Comparison of ENCODE assay signal across 7 mouse cellular contexts in the genomic region with DNA sequence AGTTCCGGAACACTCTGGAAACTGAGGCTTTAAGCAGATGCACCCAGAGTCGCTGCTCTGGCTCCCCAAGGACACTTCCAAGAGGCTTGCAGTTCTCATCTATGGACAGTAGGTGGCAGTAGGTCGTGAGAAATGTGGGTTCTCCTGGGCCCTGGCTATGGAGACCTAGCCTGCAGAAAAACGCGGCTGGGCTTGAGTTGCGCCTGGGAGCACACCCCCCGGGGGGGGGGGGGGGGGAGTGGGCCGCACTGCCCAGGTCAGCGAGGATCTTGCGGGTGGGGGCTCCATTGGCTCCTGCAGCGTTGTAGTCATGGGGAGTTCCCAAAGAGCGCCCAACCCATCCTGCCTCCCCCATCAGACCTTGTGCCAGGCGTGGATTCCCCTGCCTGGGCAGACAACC.
DNase-seq lines count a peak whose midpoint lies in the region; ATAC-seq and TF ChIP-seq lines count a peak whose summit lies in the region.

No protein-coding gene starts in this region.

- H3K36me3 ChIP-seq in embryonic facial prominence, embryonic 10.5 days (replicated peaks), result no peaks in the 10 kb centered on the region
- no peaks in the 10 kb centered on the region for H3K36me3 ChIP-seq in midbrain, embryonic 12.5 days
- no peaks in the 10 kb centered on the region for H3K36me3 ChIP-seq in small intestine, adult 2 months (ENCODE audit: control insufficient read depth, insufficient read depth, low read length)

- WGBS in embryonic facial prominence, embryonic 10.5 days, result under 1% methylated on average over 13 of the region's 13 CpGs
- WGBS in midbrain, embryonic 12.5 days, result under 1% methylated on average over 13 of the region's 13 CpGs
- WGBS in small intestine, adult 2 months, result 2% methylated on average over 13 of the region's 13 CpGs

- peak; percentile 89 for ATAC-seq in midbrain, embryonic 12.5 days (ENCODE audit: low FRiP score, low read depth)

- peak overlapping the region; percentile 53 for H3K4me3 ChIP-seq in embryonic facial prominence, embryonic 10.5 days
- H3K4me3 ChIP-seq in midbrain, embryonic 12.5 days, result peak overlapping the region; percentile 30
- H3K4me3 ChIP-seq in small intestine, adult 2 months (ENCODE audit: low read depth, low read length), result 0 out of 2 replicates have a peak overlapping the region, but pooled peaks have one; percentile 3

- H3K4me1 ChIP-seq in embryonic facial prominence, embryonic 10.5 days, result peaks cover 29% of the 10 kb centered on the region
- peaks cover 23% of the 10 kb centered on the region for H3K4me1 ChIP-seq in midbrain, embryonic 12.5 days
- no peaks in the 10 kb centered on the region for H3K4me1 ChIP-seq in small intestine, adult 2 months (ENCODE audit: control insufficient read depth, insufficient read depth, insufficient read length, low read length)

- H3K27me3 ChIP-seq in embryonic facial prominence, embryonic 10.5 days (replicated peaks; ENCODE audit: low read depth, poor library complexity, severe bottlenecking), result peaks cover 33% of the 10 kb centered on the region
- peaks cover 12% of the 10 kb centered on the region; the same call in 1 of the 2 replicates for H3K27me3 ChIP-seq in midbrain, embryonic 12.5 days
- H3K27me3 ChIP-seq in small intestine, adult 2 months (ENCODE audit: control insufficient read depth, insufficient read depth, low read length), result no peaks in the 10 kb centered on the region

- peak; percentile 91 for DNase-seq in adrenal gland, postnatal 10 days
- DNase-seq in embryonic facial prominence, embryonic 10.5 days (ENCODE audit: low spot score), result peak; percentile 90
- DNase-seq in heart, adult 11 months, result peak; percentile 99
- peak; percentile 70 for DNase-seq in kidney, adult 11 months
- peak; percentile 84 for DNase-seq in left cerebral cortex, postnatal 4 days

- no peak for TF ChIP-seq POLR2A in small intestine, adult 2 months (IDR thresholded peaks at IDR 0.05; ENCODE audit: low read depth, low read length)

- intact Hi-C loops in left cerebral cortex, postnatal 4 days (cut with DNase I), result no loop called here

- peak overlapping the region; percentile 17; the same call in 1 of the 2 replicates for H3K9ac ChIP-seq in midbrain, embryonic 12.5 days (replicated peaks)

- H3K4me2 ChIP-seq in midbrain, embryonic 12.5 days (replicated peaks), result peak overlapping the region; percentile 56

- H3K27ac ChIP-seq in embryonic facial prominence, embryonic 10.5 days (replicated peaks), result peak overlapping the region; percentile 84
- H3K27ac ChIP-seq in midbrain, embryonic 12.5 days (replicated peaks), result no peak overlapping the region
- H3K27ac ChIP-seq in small intestine, adult 2 months (ENCODE audit: insufficient read depth, low read depth, low read length), result no peak overlapping the region

- TF ChIP-seq CTCF in small intestine, adult 2 months (IDR thresholded peaks at IDR 0.05; ENCODE audit: extremely low read depth, insufficient read length, insufficient replicate concordance, low read depth, low read length), result peak; percentile 83; the same call in 1 of the 2 replicates

- no peaks in the 10 kb centered on the region for H3K9me3 ChIP-seq in embryonic facial prominence, embryonic 10.5 days
- no peaks in the 10 kb centered on the region for H3K9me3 ChIP-seq in midbrain, embryonic 12.5 days

Comparison
In these comparisons a context has a peak if more than half of its experiments do, and no peak if none do; other contexts are left out.
1. H3K4me3 ChIP-seq: peak in every context shown above with its lines; median percentile 53 in embryonic facial prominence, embryonic 10.5 days; 30 in midbrain, embryonic 12.5 days; 3 in small intestine, adult 2 months.